17 mouse cellular contexts compared by ENCODE assay signal in genomic region chr10:121682539-121682938, GRCm38 (mm10). TPM values are rescaled to one million over a fixed set of nuclear protein-coding genes. Genes with fewer than 3 reads are reported as not detected.
"Had no signal": no experiment of that assay in that cellular context is flagged by ENCODE, and none has a peak within 500 bp of the region (broad histone marks: within the 10 kb centered on the region; RNA-seq: fewer than 3 reads in every experiment).

No protein-coding gene starts in this region.

- H3K27me3 ChIP-seq: neural tube, embryonic 15.5 days; stomach, embryonic 15.5 days had no signal

- H3K4me2 ChIP-seq: neural tube, embryonic 15.5 days; stomach, embryonic 15.5 days had no signal

- H3K4me1 ChIP-seq: neural tube, embryonic 15.5 days; stomach, embryonic 15.5 days had no signal

- H3K9ac ChIP-seq: neural tube, embryonic 15.5 days; stomach, embryonic 15.5 days had no signal

- H3K4me3 ChIP-seq: neural tube, embryonic 15.5 days; stomach, embryonic 15.5 days had no signal

- DNase-seq: retina, postnatal 1 day; right cerebral cortex, adult 18-20 months; right cerebral cortex, postnatal 14 days; right cerebral cortex, postnatal 25 days; right cerebral cortex, postnatal 4 days; spleen, adult 18-20 months; thymus, adult 18-20 months; thymus, adult 2 months; thymus, postnatal 14 days; thymus, postnatal 25 days; thymus, postnatal 36 days; thymus, postnatal 4 days had no signal

- H3K36me3 ChIP-seq: neural tube, embryonic 15.5 days; stomach, embryonic 15.5 days had no signal

- H3K9me3 ChIP-seq: neural tube, embryonic 15.5 days; stomach, embryonic 15.5 days had no signal

- H3K27ac ChIP-seq: neural tube, embryonic 15.5 days; stomach, embryonic 15.5 days; stomach, postnatal 0 days had no signal

RNA-seq across cellular contexts. Expression of gene D930020B18Rik, which starts 41.2 kb away (rescaled TPM):
- total RNA-seq: neutrophil, adult 5-6 weeks had no signal
- polyA plus RNA-seq: spleen, adult 2 months had no signal
